Mouse (Mus musculus) small intestine, adult 2 months (tissue): ENCODE results near the gene Myh13. TPM values are rescaled to one million over a fixed set of nuclear protein-coding genes. Genes with fewer than 3 reads are reported as not detected.

Source experiments
- H3K27ac ChIP-seq: fragments of 200-500 bp; 2 replicates; pipeline ENCODE4 v1.5.1; 2012; ENCODE audit warnings: low read depth, low read length, control low read depth, inconsistent platforms; ENCODE audit not compliant: insufficient read depth
- H3K27me3 ChIP-seq: fragments of 200-500 bp; 2 replicates; pipeline ENCODE4 v1.6.1; 2012; ENCODE audit warnings: mild to moderate bottlenecking, moderate library complexity, low read length, inconsistent platforms; ENCODE audit not compliant: control insufficient read depth, insufficient read depth
- H3K36me3 ChIP-seq: fragments of 200-500 bp; 2 replicates; pipeline ENCODE4 v1.6.1; 2012; ENCODE audit warnings: mild to moderate bottlenecking, low read length, control low read depth, inconsistent platforms; ENCODE audit not compliant: control insufficient read depth, insufficient read depth
- H3K4me1 ChIP-seq: fragments of 200-500 bp; 2 replicates; pipeline ENCODE4 v1.6.1; 2012; ENCODE audit warnings: low read length, inconsistent platforms, mixed read lengths; ENCODE audit not compliant: control insufficient read depth, insufficient read depth, insufficient read length
- H3K4me3 ChIP-seq: fragments of 200-500 bp; 2 replicates; pipeline ENCODE4 v1.5.1; 2012; ENCODE audit warnings: low read depth, mild to moderate bottlenecking, control low read depth, inconsistent platforms, low read length, moderate library complexity
- CTCF ChIP-seq: fragments of 200-500 bp; IDR thresholded peaks from 2 replicates; pipeline ENCODE4 v1.5.1; 2012; ENCODE audit warnings: low read depth, mild to moderate bottlenecking, control low read depth, inconsistent platforms, low read length, moderate library complexity, mixed read lengths; ENCODE audit not compliant: insufficient replicate concordance, insufficient read length; ENCODE audit errors: extremely low read depth
- POLR2A ChIP-seq: fragments of 200-500 bp; IDR thresholded peaks from 2 replicates; pipeline ENCODE4 v1.6.1; 2012; ENCODE audit warnings: low read depth, mild to moderate bottlenecking, control low read depth, inconsistent platforms, low read length, moderate library complexity
- WGBS: fragments of 180-500 bp; shearing (Covaris S2); methylation state at CpG from one replicate; pipeline ENCODE4 v1.1.7; 2018; 5-methylcytosine and 5-hydroxymethylcytosine counted together
- polyA plus RNA-seq: library from polyadenylated mRNA; depleted of rRNA; stranded (reverse); fragments of >200 nt; gene quantifications from 2 replicates; pipeline ENCODE4 v1.2.3, GENCODE M21; 2012; rRNA removed

Myh13 gene
- polyA plus RNA-seq, 1 experiment: not detected

GRCm38 (mm10) chr11:67390679-67391384, 69.4 kb downstream of the Myh13 start:
- Histone ChIP-seq H3K27ac (no peak overlapping the region), H3K36me3 (no peaks in the 10 kb centered on the region), H3K4me1 (no peaks in the 10 kb centered on the region), H3K27me3 (no peaks in the 10 kb centered on the region), H3K4me3 (no peak overlapping the region)
- WGBS: 65% methylated on average over 3 of the region's 3 CpGs
- TF ChIP-seq CTCF: no peak
- no peak for TF ChIP-seq POLR2A

GRCm38 (mm10) chr11:67392369-67392768, 70.9 kb downstream of the Myh13 start:
- TF ChIP-seq POLR2A: no peak
- no peak for TF ChIP-seq CTCF
- no peak overlapping the region for H3K27ac ChIP-seq
- no peaks in the 10 kb centered on the region for H3K36me3 ChIP-seq
- 81% methylated on average over 3 of the region's 3 CpGs for WGBS
- no peak overlapping the region for H3K4me3 ChIP-seq
- H3K4me1 ChIP-seq: no peaks in the 10 kb centered on the region
- no peaks in the 10 kb centered on the region for H3K27me3 ChIP-seq

GRCm38 (mm10) chr11:67400956-67401355, 79.5 kb downstream of the Myh13 start:
- no peaks in the 10 kb centered on the region for H3K36me3 ChIP-seq
- H3K27me3 ChIP-seq: no peaks in the 10 kb centered on the region
- no peak overlapping the region for H3K27ac ChIP-seq
- H3K4me3 ChIP-seq: no peak overlapping the region
- TF ChIP-seq CTCF (no peak), POLR2A (no peak)
- no peaks in the 10 kb centered on the region; the same call in 1 of the 2 replicates for H3K4me1 ChIP-seq
- 40% methylated on average over 5 of the region's 5 CpGs for WGBS

- Histone ChIP-seq H3K36me3 (no peaks in the 10 kb centered on the region), H3K27ac (no peak overlapping the region), H3K27me3 (no peaks in the 10 kb centered on the region), H3K4me1 (no peaks in the 10 kb centered on the region), H3K4me3 (no peak overlapping the region)
- 70% methylated on average over 6 of the region's 6 CpGs for WGBS
- no peak for TF ChIP-seq CTCF
- TF ChIP-seq POLR2A: no peak
These were observed 93.0 kb downstream of the Myh13 start for GRCm38 (mm10) chr11:67414346-67414940.

Other genes with a start within 250 kb of the Myh13 start
- gene Myh3, start 243.4 kb upstream of the Myh13 start, polyA plus RNA-seq: 0.01 and 0.06 TPM in 2 replicates
- not detected in 2 replicates for gene Myh2, start 150.6 kb upstream of the Myh13 start, polyA plus RNA-seq
- gene Myh1, start 121.6 kb upstream of the Myh13 start, polyA plus RNA-seq: not detected in 2 replicates
- not detected in 2 replicates for gene Myh4, start 83.6 kb upstream of the Myh13 start, polyA plus RNA-seq
- not detected in 2 replicates for gene Myh8, start 44.5 kb upstream of the Myh13 start, polyA plus RNA-seq
- 1.6 and 2.1 TPM in 2 replicates for gene Gas7, start 133.8 kb downstream of the Myh13 start, polyA plus RNA-seq